Mouse (Mus musculus) cerebellum, adult 2 months (tissue): Measurements from ENCODE around the gene Rnf103.
"Not testable (repeated sequence)": the region's sequence is repeated elsewhere in the genome, so short reads cannot be mapped to it uniquely, and the experiment has no call there.

Source experiments
- CTCF ChIP-seq: fragments of 200-500 bp; IDR thresholded peaks from 2 replicates; pipeline ENCODE4 v1.5.1; 2011; ENCODE audit warnings: low read depth, mild to moderate bottlenecking, control low read depth, low read length, moderate library complexity, borderline replicate concordance; ENCODE audit not compliant: insufficient read depth
- POLR2A ChIP-seq: fragments of 200-500 bp; IDR thresholded peaks from 2 replicates; pipeline ENCODE4 v1.6.1; 2011; ENCODE audit warnings: low read length, control low read depth, borderline replicate concordance; ENCODE audit not compliant: insufficient read depth

DNA sequence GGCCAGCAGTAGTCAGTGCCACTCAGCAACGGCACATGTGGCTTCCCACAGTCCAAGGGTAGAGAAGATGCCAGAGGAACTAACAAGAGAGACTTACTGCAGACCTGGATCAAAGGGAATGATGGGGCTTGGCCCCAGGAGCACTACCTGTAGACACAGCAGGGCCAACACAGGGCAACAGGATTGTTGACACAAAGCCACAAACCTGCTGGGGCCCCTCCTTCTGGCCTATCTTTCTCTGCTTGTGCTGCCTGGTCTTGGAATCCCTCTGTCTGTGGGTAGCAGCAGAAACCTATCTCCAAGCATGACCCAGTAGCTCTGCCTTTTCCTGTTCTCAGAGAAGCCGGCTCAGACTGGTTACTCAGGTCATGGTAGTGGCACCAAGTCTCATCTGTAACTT is 14.1 kb upstream of the Rnf103 start:
- not testable (repeated sequence) for TF ChIP-seq CTCF, POLR2A
